Mouse (Mus musculus): ENCODE results near the gene Chfr.
A peak's percentile ranks its signal among the peaks of the same experiment; 100 is the strongest.
"Not testable (repeated sequence)": the region's sequence is repeated elsewhere in the genome, so short reads cannot be mapped to it uniquely, and the experiment has no call there.

Gene Chfr

DNA sequence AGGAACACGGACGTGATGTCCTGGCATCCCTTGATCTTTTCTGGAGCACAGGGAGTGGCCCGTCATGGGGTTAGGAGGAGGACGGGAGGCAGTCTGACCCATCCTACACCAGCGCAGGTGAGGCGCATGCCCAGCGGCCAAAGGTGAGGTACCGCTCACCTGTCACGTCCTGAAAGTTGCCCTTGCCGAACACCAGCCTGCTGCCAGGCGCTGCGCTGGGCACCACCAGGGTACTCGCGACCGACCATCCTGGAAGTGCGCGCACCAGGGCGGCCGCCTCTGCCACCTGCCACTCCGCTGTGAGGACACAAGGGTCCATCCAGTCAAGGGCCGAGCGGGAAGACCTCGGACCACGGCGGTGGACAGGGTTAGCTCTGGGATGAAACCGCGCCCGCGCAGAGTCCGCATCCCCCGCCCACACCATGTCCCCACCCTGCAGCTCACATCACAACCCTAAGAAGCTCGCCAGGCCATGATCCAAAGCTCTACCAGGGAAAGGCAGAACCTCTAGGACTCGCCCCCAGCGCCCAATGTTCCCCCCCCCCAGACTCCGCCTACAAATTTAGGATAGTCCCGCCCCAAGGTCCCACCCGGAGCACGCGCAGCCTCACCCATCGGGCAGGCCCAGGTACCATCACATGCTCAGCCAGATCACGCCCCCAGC is 28.6 kb upstream of the Chfr start:
- Histone ChIP-seq H3K4me1 (replicated peaks; ENCODE audit: low read depth, low read length) (peaks cover 65% of the 10 kb centered on the region), H3K27me3 (ENCODE audit: insufficient read depth, low read length) (no peaks in the 10 kb centered on the region), H3K36me3 (ENCODE audit: insufficient read depth, low read length) (peaks cover 53% of the 10 kb centered on the region), H3K4me3 (replicated peaks; ENCODE audit: low read length) (peak overlapping the region; percentile 94), H3K9me3 (ENCODE audit: low read length) (no peaks in the 10 kb centered on the region)
- TF ChIP-seq POU5F1 (IDR thresholded peaks at IDR 0.05; ENCODE audit: borderline replicate concordance, low read length), result no peak
- TF ChIP-seq CTCF (conservative IDR thresholded peaks at IDR 0.05; ENCODE audit: low read length), result no peak
- no peak for TF ChIP-seq NANOG (IDR thresholded peaks at IDR 0.05; ENCODE audit: borderline replicate concordance, low read length)

DNA sequence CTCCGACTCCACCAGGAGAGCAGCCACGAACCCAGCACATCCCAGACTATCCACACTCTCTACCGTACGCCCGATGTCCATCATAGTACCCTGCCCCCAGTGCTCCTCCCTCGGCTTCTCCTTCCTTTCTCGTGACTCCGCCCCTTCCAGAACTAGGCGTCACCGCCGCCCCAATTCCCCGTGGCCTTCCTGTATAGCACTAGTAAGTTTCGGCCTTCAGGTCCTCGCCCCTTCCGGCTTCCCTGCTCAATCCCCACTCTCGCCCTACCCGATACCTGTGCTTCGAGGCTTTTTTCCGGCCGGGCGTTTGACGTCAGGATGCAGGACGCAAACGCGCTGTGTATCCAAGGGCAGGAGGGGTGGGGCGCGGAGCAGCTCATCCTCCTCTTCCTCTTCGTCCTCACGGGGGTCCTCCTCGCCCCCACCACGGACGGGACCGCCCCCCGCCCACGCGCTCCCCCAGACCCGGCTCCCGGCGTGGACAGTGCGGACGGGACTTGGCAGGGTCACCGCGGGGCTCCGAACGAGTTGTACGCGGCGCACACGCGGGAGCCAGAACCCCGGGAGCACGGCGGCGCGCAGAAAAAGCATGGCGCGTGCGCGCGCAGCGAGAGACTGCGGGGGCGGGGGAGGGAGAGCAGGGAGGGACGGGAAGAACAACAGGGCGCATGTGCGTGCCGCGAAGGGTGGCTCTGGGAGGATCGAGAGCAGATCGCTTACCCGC is 27.9 kb upstream of the Chfr start, which contains the start of gene Gtpbp6:
Gtpbp6 (minus strand) TSS at position 617 of the 724 bp plus-strand sequence.
- TF ChIP-seq NANOG (IDR thresholded peaks at IDR 0.05; ENCODE audit: borderline replicate concordance, low read length), result no peak
- no peak for TF ChIP-seq POU5F1 (IDR thresholded peaks at IDR 0.05; ENCODE audit: borderline replicate concordance, low read length)
- TF ChIP-seq CTCF (conservative IDR thresholded peaks at IDR 0.05; ENCODE audit: low read length), result no peak
- Histone ChIP-seq H3K36me3 (ENCODE audit: insufficient read depth, low read length) (peaks cover 50% of the 10 kb centered on the region), H3K4me3 (replicated peaks; ENCODE audit: low read length) (peak within 1 kb of the TSS; percentile 94), H3K27me3 (ENCODE audit: insufficient read depth, low read length) (no peaks in the 10 kb centered on the region), H3K4me1 (replicated peaks; ENCODE audit: low read depth, low read length) (peaks cover 59% of the 10 kb centered on the region), H3K9me3 (ENCODE audit: low read length) (no peaks in the 10 kb centered on the region)

DNA sequence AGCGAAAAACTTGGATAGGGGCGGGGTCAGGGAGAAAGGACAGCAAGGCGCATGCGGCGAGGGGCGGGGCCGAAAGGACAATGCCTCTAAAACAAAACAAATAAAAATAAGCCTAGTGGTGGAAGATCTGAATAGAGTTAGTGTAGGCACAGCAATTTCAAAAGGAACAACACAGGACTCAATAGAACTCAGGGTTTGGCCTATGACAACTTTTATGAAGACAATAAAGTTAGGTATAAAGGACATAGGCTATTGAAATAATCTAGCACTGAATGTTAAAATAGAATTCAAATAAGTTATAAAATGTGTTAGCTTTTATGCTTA is 27.4 kb upstream of the Chfr start:
- peaks cover 54% of the 10 kb centered on the region for H3K4me1 ChIP-seq (replicated peaks; ENCODE audit: low read depth, low read length)
- H3K27me3 ChIP-seq (ENCODE audit: insufficient read depth, low read length), result no peaks in the 10 kb centered on the region
- H3K4me3 ChIP-seq (replicated peaks; ENCODE audit: low read length), result peak overlapping the region; percentile 94
- no peaks in the 10 kb centered on the region for H3K9me3 ChIP-seq (ENCODE audit: low read length)
- TF ChIP-seq POU5F1 (IDR thresholded peaks at IDR 0.05; ENCODE audit: borderline replicate concordance, low read length) (no peak), NANOG (IDR thresholded peaks at IDR 0.05; ENCODE audit: borderline replicate concordance, low read length) (no peak), CTCF (conservative IDR thresholded peaks at IDR 0.05; ENCODE audit: low read length) (no peak)
- H3K36me3 ChIP-seq (ENCODE audit: insufficient read depth, low read length), result peaks cover 50% of the 10 kb centered on the region

DNA sequence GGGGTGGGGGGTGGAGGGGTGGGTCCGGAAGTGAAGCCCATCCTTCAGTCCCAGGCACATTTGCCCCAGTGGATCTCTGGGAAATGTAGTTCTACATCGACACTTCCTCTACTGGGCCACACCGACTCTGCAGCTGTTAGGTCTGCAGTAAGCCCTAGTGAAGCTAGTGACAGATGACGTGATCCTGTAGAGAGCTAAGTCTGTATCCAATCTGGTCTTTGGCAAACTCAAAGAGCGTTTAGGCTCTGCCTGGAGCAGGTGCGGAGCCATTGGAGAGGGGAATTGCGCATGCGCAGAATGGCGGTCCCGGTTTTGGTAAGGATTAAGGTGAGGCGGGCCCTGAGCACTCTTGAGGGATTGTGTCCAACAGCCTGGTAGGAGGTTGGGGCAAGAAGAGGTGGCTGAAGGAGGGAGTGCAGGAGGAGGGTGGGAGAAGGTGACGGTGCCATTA is 25.6 kb upstream of the Chfr start, which contains the start of gene Zfp605:
Zfp605 (plus strand) TSS at position 102 of the 451 bp plus-strand sequence.
- TF ChIP-seq POU5F1 (IDR thresholded peaks at IDR 0.05; ENCODE audit: borderline replicate concordance, low read length), result no peak
- TF ChIP-seq NANOG (IDR thresholded peaks at IDR 0.05; ENCODE audit: borderline replicate concordance, low read length), result no peak
- no peak for TF ChIP-seq CTCF (conservative IDR thresholded peaks at IDR 0.05; ENCODE audit: low read length)
- Histone ChIP-seq H3K4me1 (replicated peaks; ENCODE audit: low read depth, low read length) (peaks cover 36% of the 10 kb centered on the region), H3K27me3 (ENCODE audit: insufficient read depth, low read length) (no peaks in the 10 kb centered on the region), H3K9me3 (ENCODE audit: low read length) (no peaks in the 10 kb centered on the region), H3K36me3 (ENCODE audit: insufficient read depth, low read length) (peaks cover 42% of the 10 kb centered on the region), H3K4me3 (replicated peaks; ENCODE audit: low read length) (peak within 1 kb of the TSS; percentile 85)

DNA sequence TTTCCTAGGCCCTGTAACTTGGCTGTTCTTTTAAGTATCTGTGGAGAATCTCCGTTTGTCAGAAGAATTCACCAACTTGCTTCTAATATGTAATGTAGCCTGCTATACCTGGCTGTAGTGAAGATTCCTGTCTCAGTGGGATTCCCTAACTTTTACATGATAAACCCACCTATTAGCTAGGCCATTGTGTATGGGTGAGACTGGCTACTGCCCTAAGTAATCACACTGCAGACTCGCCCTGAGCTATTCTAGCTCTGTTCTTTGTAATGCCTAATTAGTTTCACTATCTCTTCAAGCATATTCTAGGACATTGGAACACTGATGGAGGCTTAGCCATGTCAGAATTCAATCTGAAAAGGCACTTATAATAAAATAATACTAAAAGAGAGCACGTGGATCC is 13.3 kb upstream of the Chfr start:
- Histone ChIP-seq H3K4me1 (replicated peaks; ENCODE audit: low read depth, low read length) (peaks cover 39% of the 10 kb centered on the region), H3K9me3 (ENCODE audit: low read length) (peaks cover 25% of the 10 kb centered on the region), H3K36me3 (ENCODE audit: insufficient read depth, low read length) (peaks cover 35% of the 10 kb centered on the region), H3K4me3 (replicated peaks; ENCODE audit: low read length) (peak overlapping the region; percentile 41; the same call in 1 of the 2 replicates)
- TF ChIP-seq NANOG (IDR thresholded peaks at IDR 0.05; ENCODE audit: borderline replicate concordance, low read length), result peak; percentile 52; the same call in 1 of the 2 replicates
- H3K27me3 ChIP-seq (ENCODE audit: insufficient read depth, low read length), result not testable (repeated sequence)

DNA sequence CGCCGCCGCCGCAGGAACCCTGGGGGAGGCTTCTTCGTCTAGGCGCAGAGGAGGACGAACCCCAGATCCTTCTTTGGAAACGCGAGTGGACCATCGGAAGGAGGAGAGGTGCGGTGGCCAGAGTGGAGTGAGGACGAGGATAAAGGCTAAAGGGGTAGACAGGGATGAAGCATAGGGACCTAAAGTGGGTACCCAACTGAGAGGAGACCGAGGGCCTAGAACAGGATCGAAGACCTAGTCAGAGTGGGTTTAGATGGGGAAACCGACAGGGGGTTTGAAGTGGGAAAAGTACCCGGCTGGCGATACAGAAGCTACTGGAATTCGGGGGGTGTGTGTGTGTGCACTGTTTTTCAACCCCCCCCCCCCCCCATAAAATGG is 434 bp downstream of the Chfr start:
- Histone ChIP-seq H3K9me3 (ENCODE audit: low read length) (peaks cover 59% of the 10 kb centered on the region), H3K36me3 (ENCODE audit: insufficient read depth, low read length) (peaks cover 5% of the 10 kb centered on the region; the same call in 1 of the 2 replicates), H3K27me3 (ENCODE audit: insufficient read depth, low read length) (no peaks in the 10 kb centered on the region), H3K4me3 (replicated peaks; ENCODE audit: low read length) (peak overlapping the region; percentile 87), H3K4me1 (replicated peaks; ENCODE audit: low read depth, low read length) (no peaks in the 10 kb centered on the region)
- no peak for TF ChIP-seq CTCF (conservative IDR thresholded peaks at IDR 0.05; ENCODE audit: low read length)
- no peak for TF ChIP-seq NANOG (IDR thresholded peaks at IDR 0.05; ENCODE audit: borderline replicate concordance, low read length)
- TF ChIP-seq POU5F1 (IDR thresholded peaks at IDR 0.05; ENCODE audit: borderline replicate concordance, low read length), result no peak

DNA sequence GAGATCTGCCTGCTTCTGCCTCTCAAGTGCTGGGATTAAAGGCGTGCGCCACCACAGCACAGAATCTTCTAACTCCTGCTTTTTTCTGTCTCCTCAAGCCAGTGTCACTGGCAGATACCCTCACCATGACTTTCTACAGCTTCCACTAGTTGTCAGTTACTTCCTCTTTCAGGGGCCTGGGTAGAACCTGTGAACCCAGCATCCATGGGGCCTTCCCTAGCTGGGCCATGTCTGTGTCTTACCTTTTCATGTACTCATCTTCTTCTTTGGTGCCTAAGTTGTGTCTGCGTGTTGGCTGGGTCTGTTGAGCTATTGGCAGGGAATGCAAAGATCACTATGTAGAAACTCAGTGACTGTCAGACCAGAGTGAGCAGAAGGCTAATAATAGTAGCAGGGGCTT is 2.2 kb downstream of the Chfr start:
- Histone ChIP-seq H3K36me3 (ENCODE audit: insufficient read depth, low read length) (peaks cover 5% of the 10 kb centered on the region; the same call in 1 of the 2 replicates), H3K4me1 (replicated peaks; ENCODE audit: low read depth, low read length) (peaks cover 6% of the 10 kb centered on the region; the same call in 1 of the 2 replicates), H3K27me3 (ENCODE audit: insufficient read depth, low read length) (no peaks in the 10 kb centered on the region), H3K4me3 (replicated peaks; ENCODE audit: low read length) (no peak overlapping the region), H3K9me3 (ENCODE audit: low read length) (peaks cover 44% of the 10 kb centered on the region)
- no peak for TF ChIP-seq NANOG (IDR thresholded peaks at IDR 0.05; ENCODE audit: borderline replicate concordance, low read length)
- TF ChIP-seq POU5F1 (IDR thresholded peaks at IDR 0.05; ENCODE audit: borderline replicate concordance, low read length), result no peak
- no peak for TF ChIP-seq CTCF (conservative IDR thresholded peaks at IDR 0.05; ENCODE audit: low read length)

DNA sequence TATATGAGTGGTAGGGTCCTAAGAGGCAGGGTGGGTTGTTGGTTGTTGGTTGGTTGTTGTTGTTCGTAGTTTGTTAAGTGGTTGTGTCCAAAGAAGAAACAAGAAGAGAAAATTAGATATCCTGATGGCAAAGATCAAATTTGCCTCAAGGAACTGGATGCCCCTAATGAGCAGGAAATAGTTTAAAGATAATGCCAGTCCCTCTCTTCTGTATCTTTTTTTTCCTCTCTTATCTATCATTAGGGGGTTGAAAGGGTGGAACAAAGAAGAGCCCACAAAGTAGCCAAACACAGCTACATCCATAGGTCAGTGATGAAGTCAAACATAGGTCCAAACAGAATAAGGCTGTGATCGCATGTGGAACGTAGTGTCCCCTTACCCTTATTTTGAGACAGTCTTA is 3.7 kb downstream of the Chfr start:
- Histone ChIP-seq H3K27me3 (ENCODE audit: insufficient read depth, low read length) (no peaks in the 10 kb centered on the region), H3K4me1 (replicated peaks; ENCODE audit: low read depth, low read length) (peaks cover 6% of the 10 kb centered on the region; the same call in 1 of the 2 replicates), H3K9me3 (ENCODE audit: low read length) (peaks cover 29% of the 10 kb centered on the region), H3K4me3 (replicated peaks; ENCODE audit: low read length) (no peak overlapping the region), H3K36me3 (ENCODE audit: insufficient read depth, low read length) (peaks cover 8% of the 10 kb centered on the region; the same call in 1 of the 2 replicates)
- TF ChIP-seq NANOG (IDR thresholded peaks at IDR 0.05; ENCODE audit: borderline replicate concordance, low read length), result no peak
- no peak for TF ChIP-seq CTCF (conservative IDR thresholded peaks at IDR 0.05; ENCODE audit: low read length)
- TF ChIP-seq POU5F1 (IDR thresholded peaks at IDR 0.05; ENCODE audit: borderline replicate concordance, low read length), result no peak
